Mouse (Mus musculus) lung, adult 18-20 months (tissue): ENCODE results near the gene Cilp2.

Source experiments
- DNase-seq, 2 experiments: peaks; one replicate each; pipeline ENCODE4 v3.0.0; 2022; ENCODE audit warnings: mixed read lengths in 2 of 2

The Cilp2 gene

DNA sequence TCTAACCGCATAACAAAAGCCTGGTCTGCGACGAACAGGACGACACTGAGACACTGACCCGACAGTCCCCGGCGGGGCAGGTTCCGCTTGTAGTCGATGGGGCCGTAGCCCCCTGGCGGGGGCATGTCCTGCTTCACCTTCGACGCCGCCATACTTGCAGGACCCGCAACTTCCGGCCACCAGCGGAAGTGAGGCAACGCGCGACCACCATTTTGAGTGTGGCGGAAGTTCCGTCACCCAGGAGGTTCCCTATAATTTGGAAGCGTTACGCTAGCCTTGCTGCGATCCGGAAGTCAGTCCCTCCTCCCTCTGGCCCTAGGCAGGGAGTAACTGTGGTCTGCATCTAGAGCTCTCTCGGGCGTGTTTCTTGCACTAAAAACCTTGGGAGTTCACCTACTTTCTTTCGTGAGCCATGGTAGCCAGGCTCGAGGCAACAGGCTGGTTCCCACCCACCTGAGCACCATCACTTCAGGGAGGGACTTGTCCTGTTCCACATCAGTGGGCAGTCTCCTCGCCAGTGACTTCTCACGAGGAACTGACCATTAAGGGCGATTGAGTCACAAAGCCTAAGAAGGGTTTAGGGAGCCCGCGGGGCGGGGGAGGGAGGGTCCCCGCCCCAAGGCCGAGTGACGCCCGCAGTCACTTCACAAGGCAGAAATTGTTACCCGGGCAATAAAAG lies 14.1 kb upstream of the Cilp2 start:
- peak; percentile 97 to 98 for DNase-seq

DNA sequence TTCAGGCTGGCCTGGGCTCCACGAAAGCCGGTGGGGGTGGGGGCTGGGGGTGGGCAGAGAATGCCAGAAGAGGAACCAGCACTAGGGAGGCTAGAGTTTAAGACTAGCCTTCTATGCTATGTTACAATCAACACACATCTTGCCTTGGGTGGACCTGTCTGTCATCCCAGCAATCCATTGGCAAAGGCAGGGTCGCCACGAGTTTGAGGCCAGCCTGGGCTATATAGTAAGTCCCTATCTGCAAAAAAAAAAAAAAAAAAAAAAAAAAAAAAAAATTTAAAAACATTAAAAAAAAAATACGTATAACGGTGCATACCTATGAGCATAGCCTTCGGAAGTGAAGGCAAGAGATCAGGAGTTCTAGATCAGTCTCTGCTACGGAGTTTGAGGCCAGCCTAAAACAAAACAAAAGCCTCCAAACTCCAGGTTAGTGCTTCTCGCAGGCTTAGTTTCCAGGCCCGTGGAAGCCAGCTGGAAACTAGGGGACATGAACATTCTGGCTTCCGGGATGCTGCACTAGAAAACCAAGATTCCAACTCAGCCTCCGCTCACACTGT lies 13.5 kb upstream of the Cilp2 start:
- DNase-seq: no peak

DNA sequence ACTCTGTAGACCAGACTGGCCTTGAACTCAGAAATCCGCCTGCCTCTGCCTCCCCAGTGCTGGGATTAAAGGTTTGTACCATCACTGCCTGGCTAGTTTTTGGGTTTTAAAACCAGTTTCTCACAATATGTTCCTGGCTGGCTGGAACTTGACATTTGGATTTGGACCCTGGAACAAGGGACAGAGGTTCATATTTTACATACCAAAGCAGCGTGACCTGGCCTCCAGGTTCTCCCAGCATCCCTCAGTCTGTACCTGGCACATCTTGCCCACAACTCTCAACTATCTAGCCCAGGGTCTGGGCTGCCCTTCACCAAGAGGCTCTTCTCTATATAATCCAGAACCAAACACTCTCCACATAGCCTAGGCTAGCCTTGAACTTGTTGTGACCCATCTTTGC lies 12.4 kb upstream of the Cilp2 start:
- DNase-seq: no peak

DNA sequence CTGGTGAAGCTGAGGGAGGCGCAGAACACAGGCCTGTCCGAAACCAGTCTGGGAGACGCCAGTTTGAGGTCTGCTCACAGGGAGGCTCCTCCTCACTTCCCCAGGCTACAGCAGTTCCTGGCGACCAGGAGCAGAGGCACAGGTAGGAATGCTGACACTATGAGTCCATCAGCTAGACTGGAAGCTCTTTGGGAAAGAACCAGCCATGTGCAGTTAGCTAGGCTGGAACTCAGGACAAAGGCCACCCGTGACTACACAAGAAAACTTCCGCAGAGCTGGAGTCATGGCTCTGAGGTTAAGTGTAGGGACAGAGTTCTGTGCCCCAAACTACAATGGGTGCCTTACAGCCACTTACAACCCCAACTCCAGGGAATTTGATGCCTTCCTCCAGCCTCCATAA lies 10.4 kb upstream of the Cilp2 start:
- DNase-seq: no peak

DNA sequence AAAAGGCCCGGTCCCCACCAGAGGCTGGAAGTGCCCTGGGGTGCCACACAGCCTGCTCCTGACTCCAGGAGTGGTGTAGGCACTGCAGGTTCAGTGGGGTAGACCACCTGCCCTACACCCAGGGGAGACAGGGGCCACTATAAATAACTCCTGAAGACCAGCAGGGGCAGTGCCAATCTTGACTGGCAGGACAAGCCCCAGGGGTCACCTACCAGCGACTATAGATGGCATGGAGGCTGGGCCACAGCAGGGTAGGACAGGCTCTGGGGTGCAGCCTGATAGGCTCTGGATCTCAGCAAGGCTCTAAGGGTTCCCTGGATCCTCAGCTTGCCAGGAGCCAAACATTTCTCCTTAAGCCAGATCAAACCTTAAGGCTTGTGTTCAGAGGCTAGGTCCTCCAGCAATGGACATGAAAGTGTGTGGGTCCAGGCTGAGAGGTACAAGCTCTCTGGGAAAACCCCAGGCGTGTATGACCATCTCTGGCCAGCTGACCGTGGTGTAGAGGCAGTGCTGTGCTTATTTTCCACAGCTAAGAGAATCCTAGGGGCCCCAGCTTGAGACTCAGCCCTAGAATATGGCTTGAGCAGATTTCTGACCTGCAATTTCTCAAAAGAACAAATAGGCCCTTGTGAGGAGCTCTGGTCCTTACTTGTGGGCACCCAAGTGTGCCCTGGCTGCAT lies 8.4 kb upstream of the Cilp2 start:
- DNase-seq: no peak

DNA sequence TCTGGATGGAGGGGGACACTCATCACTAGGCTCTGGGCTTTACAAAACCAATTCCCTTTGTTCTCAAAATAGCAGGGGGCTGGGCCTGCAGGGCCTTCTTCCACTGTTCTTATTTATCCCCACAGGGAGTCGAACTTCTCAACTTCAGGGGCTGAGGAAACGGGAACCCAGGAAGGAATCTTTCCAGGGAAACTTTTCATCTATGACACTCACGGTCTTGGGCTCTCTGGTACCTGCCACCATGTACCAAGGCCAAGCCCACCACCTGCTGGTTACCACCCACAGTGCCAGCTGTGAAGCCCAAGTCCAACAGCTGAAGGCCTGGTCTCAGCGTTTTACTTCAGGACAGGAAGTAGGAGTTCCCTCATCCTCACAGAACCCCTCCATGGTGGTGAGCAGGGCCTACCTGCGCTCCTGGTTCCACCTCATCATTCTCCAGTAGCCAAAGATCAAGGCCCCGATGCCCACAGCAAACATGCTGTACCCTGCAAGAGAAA lies 7.4 kb upstream of the Cilp2 start:
- DNase-seq: no peak

DNA sequence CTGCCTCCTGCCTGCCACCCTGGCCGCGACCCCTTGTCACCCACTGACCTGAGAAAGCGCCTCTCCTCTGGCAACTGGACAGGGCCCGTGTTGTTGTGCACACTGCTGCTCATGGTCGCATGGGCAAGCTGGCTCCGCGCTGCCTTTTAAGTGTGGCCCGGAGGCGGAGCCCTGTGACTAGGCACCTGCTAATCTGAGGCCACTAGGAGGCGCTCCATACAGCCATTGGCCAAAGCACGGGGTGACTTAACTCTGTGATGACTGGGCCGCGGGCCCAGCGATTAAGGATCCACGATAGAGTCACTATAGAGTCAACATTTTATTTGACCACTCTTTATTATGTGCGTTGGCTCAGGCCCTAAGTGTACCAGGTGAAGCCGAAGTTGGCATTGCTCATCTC lies 6.4 kb upstream of the Cilp2 start:
- peak; percentile 30 to 62 for DNase-seq

DNA sequence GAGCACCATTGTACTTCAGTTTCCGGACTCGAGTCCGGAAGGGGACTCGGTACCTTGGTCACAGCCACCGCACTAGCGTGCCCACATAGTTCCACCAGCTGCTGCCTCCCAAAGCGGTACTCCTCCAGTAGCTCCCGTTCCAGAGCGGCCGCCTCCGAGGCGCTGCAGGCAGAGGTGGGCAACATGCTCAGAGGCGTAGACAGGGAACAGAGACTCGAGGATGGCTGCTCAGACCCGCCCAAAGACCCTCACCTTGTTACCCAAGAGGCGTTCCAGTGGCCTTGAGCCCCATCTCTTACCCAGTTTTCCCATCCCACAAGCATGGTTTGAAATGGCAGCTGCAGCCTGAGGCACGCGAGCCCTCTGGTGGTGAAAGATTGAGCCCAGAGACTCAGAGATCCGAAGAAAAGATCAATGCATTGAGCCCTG lies 3.3 kb upstream of the Cilp2 start:
- DNase-seq: peak; percentile 15 to 21

DNA sequence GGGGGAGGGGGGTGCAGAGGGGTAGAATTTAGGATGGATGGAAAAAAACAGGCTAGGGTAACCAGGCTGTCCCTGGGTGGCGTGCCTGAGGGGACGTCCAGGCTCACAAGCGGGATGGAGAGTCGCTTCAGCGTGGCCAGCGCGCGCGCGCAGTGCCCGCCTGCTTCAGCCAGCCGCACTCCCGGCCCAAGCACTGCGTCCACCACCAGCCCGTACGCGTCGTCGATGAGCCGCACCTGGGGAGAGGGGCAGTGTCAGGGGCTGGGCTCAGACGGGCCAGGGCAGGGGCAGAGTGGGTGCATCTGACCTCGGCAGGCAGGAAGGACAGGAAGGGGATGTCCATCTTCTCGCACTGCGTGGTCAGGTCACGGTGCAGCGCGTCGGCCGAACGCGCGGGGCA lies 1.4 kb upstream of the Cilp2 start:
- no peak for DNase-seq

DNA sequence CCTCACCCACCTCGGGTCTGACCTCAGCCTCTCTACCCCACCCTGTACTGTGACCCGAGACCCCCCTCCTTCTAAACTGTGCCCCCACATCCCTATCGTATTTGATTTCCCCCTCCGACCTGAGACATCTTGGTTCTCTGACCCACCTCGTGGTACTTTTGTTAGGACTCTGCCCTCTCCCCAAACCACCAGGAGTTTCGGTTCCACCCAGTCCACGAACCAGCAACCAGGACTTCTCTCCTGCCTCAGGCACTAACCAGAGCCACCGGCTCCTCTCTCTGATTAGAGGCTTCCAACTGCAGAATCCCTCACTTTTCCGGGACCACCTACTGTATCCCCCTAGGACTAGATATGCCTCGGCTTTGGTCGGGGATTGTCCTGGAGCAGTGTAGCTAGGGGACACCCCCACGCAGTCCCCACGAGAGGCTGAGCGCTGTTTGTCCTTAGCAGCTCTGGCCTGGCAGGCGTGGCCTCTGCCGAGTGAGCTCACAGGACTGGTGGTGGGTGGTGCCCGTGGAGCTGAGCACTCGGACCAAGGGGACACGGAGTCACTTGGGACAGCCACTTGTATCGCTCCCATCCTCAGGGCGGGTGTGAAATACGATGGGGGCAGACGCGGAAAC lies 868 bp upstream of the Cilp2 start:
- DNase-seq: peak; percentile 21 to 36

DNA sequence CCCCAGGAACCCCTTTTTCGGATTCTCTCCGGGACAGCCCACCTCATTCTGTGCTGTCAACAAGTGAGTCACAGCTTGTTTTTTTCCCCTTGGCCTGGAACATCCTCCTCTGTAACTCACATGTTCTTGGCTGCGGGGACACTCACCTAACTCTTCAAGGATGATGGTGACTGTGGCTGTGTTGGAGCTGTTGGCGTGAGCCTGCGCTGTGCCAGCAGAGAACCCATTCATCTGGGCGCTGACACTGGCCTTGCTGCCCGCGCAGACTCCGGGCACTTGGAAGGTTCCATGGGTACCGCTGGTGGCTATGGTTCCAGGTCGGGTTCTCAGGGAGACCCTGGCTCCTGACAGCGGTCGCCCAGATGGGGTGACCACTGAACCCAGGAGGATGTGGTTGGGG lies 3.3 kb downstream of the Cilp2 start:
- no peak for DNase-seq

DNA sequence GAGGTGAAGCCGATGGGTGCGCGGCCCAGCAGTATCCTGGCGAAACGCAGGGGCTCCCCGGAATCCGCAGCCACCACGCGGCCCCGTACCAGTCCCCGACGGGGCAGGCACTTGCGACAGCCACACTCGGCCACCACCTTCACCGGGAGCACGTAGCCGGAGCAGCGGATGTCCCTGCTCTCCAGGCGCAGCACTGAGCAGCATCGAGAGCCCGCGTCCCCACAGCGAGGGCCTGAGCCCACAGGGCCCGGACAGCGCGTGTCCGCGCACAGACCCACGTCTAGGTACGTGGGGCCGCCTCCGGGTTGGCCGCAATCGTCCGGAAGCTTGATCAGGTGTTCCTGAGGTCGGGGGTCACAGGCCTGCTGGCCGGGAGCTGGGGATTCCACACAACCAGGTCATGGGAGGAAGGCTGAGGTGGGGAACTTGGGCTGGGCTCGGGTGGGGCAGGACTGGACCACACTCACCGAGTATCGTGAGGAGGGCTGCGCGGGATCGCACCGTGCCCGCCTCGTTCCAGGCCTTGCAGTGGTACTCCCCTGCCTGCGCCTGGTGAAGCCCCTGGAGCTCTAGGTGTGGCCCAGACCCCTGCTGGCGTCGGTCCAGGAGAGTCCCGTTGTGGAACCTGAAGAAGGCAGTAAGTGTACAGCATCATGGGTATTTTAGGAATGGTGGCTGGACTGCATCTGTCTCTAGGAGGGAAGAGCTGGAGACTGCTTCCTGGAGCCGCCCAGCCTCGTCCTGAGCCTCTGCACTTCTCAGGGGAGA lies 4.5 kb downstream of the Cilp2 start:
- DNase-seq: no peak

DNA sequence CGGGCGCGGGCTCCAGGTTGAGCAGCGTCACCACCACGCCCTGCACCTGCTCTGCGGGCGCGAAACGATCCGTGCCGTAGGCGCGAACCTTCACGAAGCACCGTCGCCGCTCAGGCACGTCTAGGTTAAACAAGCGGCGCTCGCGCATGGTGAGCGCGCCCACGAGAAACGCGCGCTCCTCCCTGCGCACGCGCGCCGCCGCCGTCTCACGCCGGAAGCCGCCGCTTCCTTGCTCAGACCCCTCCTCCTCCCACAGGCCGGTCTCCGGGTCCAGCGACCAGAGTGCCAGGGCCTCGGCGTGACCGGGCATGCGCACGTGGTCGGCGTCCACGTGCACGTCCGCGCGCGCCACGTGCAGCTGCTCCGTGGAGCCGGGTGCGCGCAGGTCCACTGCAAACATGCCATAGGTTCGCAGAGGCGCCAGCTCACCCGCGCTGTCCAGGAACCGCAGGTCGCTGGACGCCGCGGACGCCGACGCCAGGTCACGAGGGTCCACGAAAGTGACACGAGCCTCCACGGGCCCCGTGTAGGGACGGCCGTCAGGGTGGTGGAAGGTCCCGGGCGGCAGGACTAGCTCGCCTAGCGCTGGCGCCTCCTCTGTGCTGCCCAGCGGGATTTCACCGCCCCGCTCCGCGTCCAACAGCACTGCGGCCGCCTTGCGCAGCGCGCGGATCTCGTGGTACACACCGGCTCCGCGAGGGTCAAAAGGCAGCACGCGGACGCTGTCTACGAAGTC lies 5.3 kb downstream of the Cilp2 start:
- DNase-seq: peak; percentile 43 to 44

DNA sequence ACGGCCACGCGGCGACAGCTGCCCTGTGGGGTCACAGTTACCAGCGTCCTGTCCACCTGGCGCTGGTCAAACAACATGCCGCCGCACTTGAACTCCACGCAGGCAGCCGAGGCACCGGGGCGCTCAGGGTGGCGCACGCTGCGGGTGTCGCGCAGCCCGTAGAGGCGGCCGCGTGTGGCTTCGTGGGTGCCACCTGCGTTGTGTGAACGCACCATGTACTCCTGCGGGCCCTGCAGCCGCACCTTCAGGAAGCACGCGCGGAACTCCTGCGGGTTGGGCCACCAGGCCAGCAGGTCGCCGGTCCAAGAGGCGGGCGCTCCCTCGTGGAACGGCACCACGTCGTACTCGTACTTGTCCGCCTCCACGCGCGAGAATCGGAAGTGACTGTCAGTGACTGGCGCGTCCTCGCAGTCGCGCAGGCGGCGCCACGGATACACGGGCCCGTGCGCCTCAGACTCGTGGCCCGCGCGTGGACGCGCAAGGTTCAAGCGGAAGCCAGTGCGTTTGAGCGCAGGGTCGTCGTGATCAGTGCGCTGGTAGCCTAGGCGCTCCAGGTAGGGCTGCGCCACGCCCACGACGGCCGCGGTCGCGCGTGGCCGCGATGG lies 6.1 kb downstream of the Cilp2 start:
- no peak for DNase-seq

DNA sequence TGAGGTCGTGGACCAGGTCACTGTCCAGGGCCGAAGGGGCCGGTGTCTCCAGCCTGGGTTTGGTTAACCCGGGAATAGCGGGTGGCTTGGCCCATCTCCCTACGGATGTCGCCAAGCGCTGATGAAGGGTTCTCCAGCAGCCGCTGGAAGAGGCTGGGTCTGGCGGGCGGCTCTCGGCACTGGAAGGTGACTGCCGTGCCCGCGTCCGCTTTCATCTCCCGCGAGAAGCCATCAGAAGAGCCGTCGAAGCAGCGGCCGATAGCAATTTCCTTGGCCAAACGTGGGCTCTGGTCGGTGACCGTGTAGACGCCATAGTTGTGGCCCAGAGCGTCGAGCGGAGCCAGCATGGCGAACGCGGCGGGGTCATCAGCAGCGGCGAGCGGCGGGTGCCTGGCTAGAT lies 6.6 kb downstream of the Cilp2 start:
- no peak for DNase-seq

DNA sequence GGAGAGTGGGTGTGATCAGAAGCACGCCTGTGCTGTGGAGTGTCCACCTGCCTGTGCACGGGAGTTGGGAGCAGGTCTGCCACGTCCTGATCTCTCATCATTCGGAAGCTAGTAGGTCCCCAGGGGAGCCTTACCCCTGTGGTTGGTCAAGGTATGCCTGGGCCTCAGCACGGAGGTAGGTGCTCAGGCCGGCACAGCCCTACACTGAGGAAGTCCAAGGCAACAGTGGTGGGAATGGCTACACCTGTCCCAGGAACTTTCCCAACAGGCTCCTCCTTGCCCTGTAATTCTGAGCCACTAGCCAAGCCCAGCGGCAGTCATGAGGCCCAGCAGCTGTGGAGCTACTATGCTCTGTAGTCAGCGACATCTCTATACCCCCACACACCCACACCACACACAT lies 7.8 kb downstream of the Cilp2 start:
- DNase-seq: no peak

DNA sequence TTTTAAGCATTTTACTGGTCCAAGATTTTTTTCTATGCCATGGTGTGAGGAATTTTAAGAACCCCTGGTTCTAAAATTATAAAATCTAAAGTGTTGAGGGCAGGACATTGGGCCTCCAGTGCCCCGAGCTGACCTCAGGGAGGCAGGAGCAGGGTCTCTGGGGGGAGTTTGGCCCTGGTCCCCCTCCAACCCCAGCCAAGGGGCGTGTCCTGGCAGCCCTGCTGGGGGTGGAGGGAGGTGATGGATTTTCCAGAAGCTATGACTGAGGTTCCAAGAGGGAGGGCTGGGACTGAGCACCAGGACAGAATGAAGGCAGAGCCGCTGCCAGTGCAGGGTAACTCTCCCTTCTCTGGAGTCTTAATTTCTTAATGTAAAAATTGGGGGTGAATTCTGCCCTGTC lies 9.5 kb downstream of the Cilp2 start:
- DNase-seq: no peak

DNA sequence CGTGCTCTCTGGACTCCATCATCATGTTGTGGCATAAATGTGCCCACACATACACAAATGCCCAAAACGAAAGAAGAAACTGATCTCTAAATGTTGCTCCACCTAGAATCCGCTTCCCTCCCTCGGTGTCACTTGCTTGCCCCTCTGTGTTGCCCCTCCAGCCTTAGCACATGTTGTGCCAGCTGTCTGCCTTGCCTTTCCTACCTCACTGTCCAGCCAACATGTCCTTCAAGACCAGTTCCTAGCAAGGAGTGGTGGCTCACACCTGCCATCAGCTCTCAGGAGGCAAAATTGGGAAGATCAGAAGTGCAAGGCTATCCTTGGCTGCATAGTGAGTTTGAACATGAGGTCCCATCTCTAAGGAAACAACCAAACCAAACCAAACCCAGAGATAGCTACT lies 10.1 kb downstream of the Cilp2 start:
- no peak for DNase-seq

DNA sequence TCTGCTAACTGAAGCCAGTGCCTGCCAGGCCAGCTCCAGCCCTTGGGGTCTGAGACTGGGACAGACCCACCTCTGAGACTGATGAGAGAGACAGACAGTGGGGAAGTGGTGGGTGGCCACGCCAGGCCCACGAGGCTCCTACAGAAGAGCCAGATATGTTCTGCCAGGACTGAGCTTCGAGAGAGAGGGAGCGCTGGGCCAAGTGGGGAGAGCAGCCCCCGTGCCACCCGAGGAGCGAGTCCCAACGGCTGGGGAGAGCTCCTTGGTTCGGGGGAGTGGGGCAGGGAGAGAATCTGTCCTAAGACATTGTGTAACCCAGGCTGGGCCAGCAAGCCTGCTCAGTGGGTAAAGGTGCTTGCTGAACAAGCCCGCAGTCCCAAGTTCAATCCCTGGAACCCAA lies 10.5 kb downstream of the Cilp2 start:
- DNase-seq: no peak

DNA sequence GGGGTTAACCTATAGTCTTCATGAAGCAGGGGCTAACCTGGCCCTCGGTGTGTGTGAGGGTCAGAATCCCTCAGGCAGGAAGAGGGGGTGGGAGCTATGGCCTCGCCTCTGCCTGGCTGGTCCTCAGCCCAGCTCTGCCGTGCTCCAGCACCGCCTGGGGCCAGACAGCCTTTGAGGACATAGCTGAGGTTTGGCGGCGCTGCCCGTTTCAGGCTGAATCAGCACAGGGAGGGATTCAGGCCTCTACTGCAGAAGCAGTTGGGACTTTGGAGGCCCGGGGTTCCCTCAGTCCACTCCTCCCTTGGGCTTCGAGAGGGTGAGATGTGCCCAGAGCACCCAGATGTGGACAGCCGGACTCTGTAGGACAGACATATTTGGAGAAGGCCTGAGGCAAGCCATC lies 11.4 kb downstream of the Cilp2 start:
- DNase-seq: no peak

DNA sequence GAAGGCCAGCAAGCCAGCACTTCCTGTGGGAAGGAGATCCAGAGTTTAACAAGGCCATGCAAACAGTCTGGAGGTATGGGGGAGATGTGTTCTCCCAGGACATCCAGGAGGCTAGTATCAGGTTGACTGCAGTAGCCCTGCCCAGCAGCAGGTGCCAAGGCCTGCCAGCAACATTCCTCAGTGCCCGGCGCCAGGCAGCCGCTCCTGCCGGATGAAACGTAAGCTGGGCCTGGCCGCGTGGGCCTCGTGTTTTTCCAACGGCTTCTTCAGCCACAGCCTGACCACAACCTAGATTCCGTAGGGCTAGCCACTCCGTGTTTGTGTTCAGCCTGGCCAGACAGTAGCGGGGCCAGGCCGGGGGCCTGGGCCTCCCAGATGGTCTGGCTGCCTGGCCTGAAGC lies 12.8 kb downstream of the Cilp2 start:
- no peak for DNase-seq

DNA sequence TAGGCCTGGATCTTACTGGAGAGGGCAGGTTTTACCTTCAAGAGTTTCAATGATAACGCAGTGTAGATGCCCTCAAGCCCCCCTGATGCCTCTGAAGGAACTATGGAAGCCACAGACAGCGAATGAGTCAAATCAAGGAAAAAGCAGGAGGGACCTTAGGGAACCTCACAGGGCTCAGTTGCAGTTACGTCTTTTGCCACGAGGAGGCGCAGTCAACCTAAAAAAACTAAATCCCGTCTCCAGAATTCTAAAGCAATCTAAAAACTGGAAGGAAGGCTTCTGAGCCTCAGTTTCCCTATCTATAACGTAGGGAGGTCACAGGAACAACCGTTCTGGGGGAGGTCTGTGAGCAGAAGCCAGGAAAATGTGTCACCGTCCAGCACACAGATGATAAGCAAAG lies 13.3 kb downstream of the Cilp2 start:
- DNase-seq: peak; percentile 44 to 58
